Mouse (Mus musculus) midbrain, embryonic 15.5 days (tissue): ENCODE data around the gene Mmab. TPM values are rescaled to one million over a fixed set of nuclear protein-coding genes. Genes with fewer than 3 reads are reported as not detected.

Experiments
- ATAC-seq: fragments of 200-750 bp; cut with Nextera tagmentation; replicated peaks from 2 replicates; pipeline ENCODE4 v1.8.0; 2017; ENCODE audit warnings: moderate TSS enrichment
- H3K27ac ChIP-seq: fragments of 300-500 bp; sonication (generic); 2 replicates; pipeline ENCODE4 v1.5.1; 2015; ENCODE audit warnings: mild to moderate bottlenecking, inconsistent platforms
- H3K27me3 ChIP-seq: fragments of 300-500 bp; sonication (generic); replicated peaks from 2 replicates; pipeline ENCODE4 v1.6.1; 2015; ENCODE audit warnings: inconsistent platforms
- H3K36me3 ChIP-seq: fragments of 300-500 bp; sonication (generic); replicated peaks from 2 replicates; pipeline ENCODE4 v1.6.1; 2015; ENCODE audit warnings: inconsistent platforms
- H3K4me1 ChIP-seq: fragments of 300-500 bp; sonication (generic); 2 replicates; pipeline ENCODE4 v1.6.1; 2015; ENCODE audit warnings: inconsistent platforms
- H3K4me2 ChIP-seq: fragments of 300-500 bp; sonication (generic); 2 replicates; pipeline ENCODE4 v1.6.1; 2015; ENCODE audit warnings: inconsistent platforms, mild to moderate bottlenecking, moderate library complexity
- H3K4me3 ChIP-seq: fragments of 300-500 bp; sonication (generic); 2 replicates; pipeline ENCODE4 v1.5.1; 2015; ENCODE audit warnings: mild to moderate bottlenecking, inconsistent platforms
- H3K9ac ChIP-seq: fragments of 300-500 bp; sonication (generic); 2 replicates; pipeline ENCODE4 v1.6.1; 2015; ENCODE audit warnings: mild to moderate bottlenecking, inconsistent platforms
- H3K9me3 ChIP-seq: fragments of 300-500 bp; sonication (generic); 2 replicates; pipeline ENCODE4 v1.6.1; 2016; ENCODE audit warnings: inconsistent platforms
- WGBS: fragments of 180-500 bp; shearing (Covaris S2); methylation state at CpG from one replicate; pipeline ENCODE4 v1.1.7; 2015; ENCODE audit warnings: mixed read lengths; 5-methylcytosine and 5-hydroxymethylcytosine counted together
- microRNA-seq: library from miRNA; unstranded; fragments of <30 nt; microRNA quantifications from one replicate; pipeline ENCODE4, GENCODE M21; 2016
- polyA plus RNA-seq: library from polyadenylated mRNA; unstranded; fragments of >200 nt; fragmentation: Nextera tagmentation; extraction: Ambion mirVana; gene quantifications from 2 replicates; pipeline ENCODE4 v1.2.1, GENCODE M21; 2015

Gene Mmab
- polyA plus RNA-seq, 1 experiment from 2014 or later: 32.8 TPM

- Histone ChIP-seq H3K27me3 (no peaks in the 10 kb centered on the region), H3K9ac (no peak overlapping the region), H3K36me3 (peaks cover 67% of the 10 kb centered on the region), H3K9me3 (no peaks in the 10 kb centered on the region), H3K4me1 (no peaks in the 10 kb centered on the region), H3K4me3 (no peak overlapping the region), H3K27ac (no peak overlapping the region), H3K4me2 (no peak overlapping the region)
- ATAC-seq: no peak
- WGBS: 94% methylated on average over 14 of the region's 14 CpGs
Measured at GRCm38 (mm10) chr5:114406592-114406991, 37.3 kb downstream of the Mmab start.

DNA sequence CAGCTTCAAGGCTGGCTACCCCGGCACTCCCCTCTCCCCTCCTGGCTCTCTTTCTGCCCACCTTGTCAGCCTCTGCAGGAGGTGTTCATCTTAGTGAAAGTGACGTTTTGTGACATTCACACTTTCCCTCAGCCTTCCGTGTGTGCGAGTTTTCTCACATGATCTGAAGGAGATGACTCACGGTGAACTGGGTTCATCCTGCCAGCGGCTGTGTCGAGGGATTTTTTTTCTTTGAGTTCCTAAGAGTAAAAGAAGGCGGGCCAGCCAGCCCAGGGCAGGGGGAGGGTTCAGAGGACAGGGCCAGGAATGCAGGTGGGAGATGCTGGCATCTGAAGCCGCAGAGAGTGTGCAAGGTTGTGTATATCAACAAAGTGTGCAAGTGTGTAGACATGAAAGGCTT is 50.7 kb downstream of the Mmab start:
- Histone ChIP-seq H3K9ac (no peak overlapping the region), H3K9me3 (no peaks in the 10 kb centered on the region), H3K27ac (no peak overlapping the region), H3K36me3 (peaks cover 54% of the 10 kb centered on the region), H3K4me3 (no peak overlapping the region), H3K27me3 (no peaks in the 10 kb centered on the region), H3K4me1 (no peaks in the 10 kb centered on the region), H3K4me2 (no peak overlapping the region)
- no peak for ATAC-seq
- WGBS: 90% methylated on average over 9 of the region's 9 CpGs

DNA sequence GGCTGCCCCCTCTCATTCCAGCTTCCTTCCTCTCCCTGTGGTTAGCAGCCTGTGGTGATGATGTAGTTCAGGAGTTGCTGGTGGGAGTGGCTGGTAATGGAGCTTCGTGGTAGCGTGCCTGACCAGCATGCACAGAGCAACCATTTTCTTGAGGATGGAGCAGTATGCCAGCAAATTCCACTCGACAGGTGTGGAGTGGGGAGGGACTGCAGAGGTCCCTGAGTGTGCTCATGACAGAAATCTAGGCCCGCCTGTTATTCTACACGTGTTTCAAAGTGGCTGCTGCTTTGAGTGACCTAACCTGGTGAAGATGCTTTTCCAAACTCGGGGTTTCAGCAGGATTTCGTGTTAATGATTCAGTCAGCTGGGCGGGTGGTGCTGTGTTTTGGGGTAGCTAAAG is 59.4 kb downstream of the Mmab start:
- 94% methylated on average over 8 of the region's 8 CpGs for WGBS
- peaks cover 23% of the 10 kb centered on the region for H3K4me1 ChIP-seq
- no peak overlapping the region for H3K4me3 ChIP-seq
- no peaks in the 10 kb centered on the region for H3K9me3 ChIP-seq
- no peaks in the 10 kb centered on the region for H3K27me3 ChIP-seq
- H3K36me3 ChIP-seq: peaks cover 33% of the 10 kb centered on the region
- H3K27ac ChIP-seq: no peak overlapping the region
- no peak overlapping the region for H3K4me2 ChIP-seq
- no peak overlapping the region for H3K9ac ChIP-seq
- no peak for ATAC-seq

DNA sequence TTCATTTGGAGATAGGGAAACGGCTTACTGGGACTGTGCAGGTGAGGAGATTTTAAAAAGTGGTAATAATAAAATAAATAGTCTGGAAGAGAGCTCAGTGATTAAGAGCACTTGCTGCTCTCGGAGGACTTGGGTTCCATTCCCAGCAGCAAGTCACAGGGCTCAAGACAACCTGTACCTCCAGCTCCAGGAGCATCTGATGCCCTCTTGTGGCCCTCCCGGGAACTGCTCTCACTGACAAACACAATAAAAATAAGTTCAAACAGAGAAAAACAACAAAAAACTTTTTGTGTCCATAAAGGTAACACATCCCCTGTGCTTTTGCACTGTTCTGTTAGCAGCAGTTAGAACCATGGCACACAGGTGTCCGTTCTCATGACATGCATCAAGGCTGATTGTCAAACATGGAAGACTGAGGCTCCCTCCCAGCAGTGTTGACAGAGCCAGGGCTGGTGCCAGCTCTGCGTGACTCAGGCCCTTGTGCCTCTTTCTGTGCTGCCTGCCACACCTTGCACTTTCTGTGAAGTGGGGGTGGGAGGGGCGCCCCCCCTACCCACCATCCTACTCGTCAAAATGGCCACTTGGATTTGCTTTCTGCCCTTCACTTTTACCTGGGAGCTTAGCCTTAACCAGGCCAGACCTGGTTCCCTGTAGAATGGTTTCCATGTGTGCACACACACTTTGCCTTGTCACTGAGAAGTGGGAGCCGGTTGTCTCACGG is 60.5 kb downstream of the Mmab start:
- H3K36me3 ChIP-seq: peaks cover 22% of the 10 kb centered on the region; the same call in 1 of the 2 replicates
- 81% methylated on average over 9 of the region's 9 CpGs for WGBS
- no peak overlapping the region for H3K27ac ChIP-seq
- no peak overlapping the region for H3K4me3 ChIP-seq
- H3K9me3 ChIP-seq: no peaks in the 10 kb centered on the region
- H3K9ac ChIP-seq: no peak overlapping the region
- no peaks in the 10 kb centered on the region for H3K27me3 ChIP-seq
- ATAC-seq: no peak
- H3K4me1 ChIP-seq: peaks cover 34% of the 10 kb centered on the region
- no peak overlapping the region for H3K4me2 ChIP-seq

Small RNA genes within 50 kb of the gene (microRNA-seq; reads per million reads assigned to microRNA genes)
- gene Mir7027: not detected

Other genes starting within 250 kb of the Mmab start
- 0.88 and 0.89 TPM in 2 replicates for gene Foxn4, start 170.3 kb downstream of the Mmab start, polyA plus RNA-seq
- 0.69 and 1.1 TPM in 2 replicates for gene Myo1h, start 154.9 kb downstream of the Mmab start, polyA plus RNA-seq
- 80.7 and 82.7 TPM in 2 replicates for gene Kctd10, start 63.6 kb downstream of the Mmab start, polyA plus RNA-seq
- 41.3 and 41.4 TPM in 2 replicates for gene Ube3b, start 63.5 kb downstream of the Mmab start, polyA plus RNA-seq
- gene Mvk, start 209 bp upstream of the Mmab start, polyA plus RNA-seq: 63.8 and 69.7 TPM in 2 replicates
- 7.1 and 8.1 TPM in 2 replicates for gene Fam222a, start 124.0 kb upstream of the Mmab start, polyA plus RNA-seq
- gene Trpv4, start 214.4 kb upstream of the Mmab start, polyA plus RNA-seq: 0.69 and 0.92 TPM in 2 replicates
- gene Gltp, start 246.9 kb upstream of the Mmab start, polyA plus RNA-seq: 34.5 and 39.1 TPM in 2 replicates